Mouse (Mus musculus) kidney, embryonic 15.5 days (tissue): Measurements from ENCODE around the gene Swap70. TPM values are rescaled to one million over a fixed set of nuclear protein-coding genes. Genes with fewer than 3 reads are reported as not detected.
"Not testable (repeated sequence)": the region's sequence is repeated elsewhere in the genome, so short reads cannot be mapped to it uniquely, and the experiment has no call there.

Experiments used
- ATAC-seq: fragments of 200-750 bp; cut with Nextera tagmentation; replicated peaks from 2 replicates; pipeline ENCODE4 v1.8.0; 2017; ENCODE audit warnings: moderate TSS enrichment; ENCODE audit not compliant: low FRiP score
- H3K27ac ChIP-seq: fragments of 300-500 bp; sonication (generic); 2 replicates; pipeline ENCODE4 v1.5.1; 2015; ENCODE audit warnings: mild to moderate bottlenecking, inconsistent platforms
- H3K27me3 ChIP-seq: fragments of 300-500 bp; sonication (generic); 2 replicates; pipeline ENCODE4 v1.6.1; 2015; ENCODE audit warnings: inconsistent platforms
- H3K36me3 ChIP-seq: fragments of 300-500 bp; sonication (generic); 2 replicates; pipeline ENCODE4 v1.6.1; 2015; ENCODE audit warnings: inconsistent platforms
- H3K4me1 ChIP-seq: fragments of 300-500 bp; sonication (generic); 2 replicates; pipeline ENCODE4 v1.6.1; 2015; ENCODE audit warnings: inconsistent platforms
- H3K4me2 ChIP-seq: fragments of 300-500 bp; sonication (generic); 2 replicates; pipeline ENCODE4 v1.6.1; 2015; ENCODE audit warnings: moderate library complexity, mild to moderate bottlenecking, inconsistent platforms
- H3K4me3 ChIP-seq: fragments of 300-500 bp; sonication (generic); replicated peaks from 2 replicates; pipeline ENCODE4 v1.5.1; 2015; ENCODE audit warnings: mild to moderate bottlenecking, inconsistent platforms
- H3K9ac ChIP-seq: fragments of 300-500 bp; sonication (generic); 2 replicates; pipeline ENCODE4 v1.6.1; 2015; ENCODE audit warnings: mild to moderate bottlenecking, inconsistent platforms
- H3K9me3 ChIP-seq: fragments of 300-500 bp; sonication (generic); replicated peaks from 2 replicates; pipeline ENCODE4 v1.6.1; 2016; ENCODE audit warnings: inconsistent platforms
- WGBS: fragments of 180-500 bp; shearing (Covaris S2); methylation state at CpG from one replicate; pipeline ENCODE4 v1.1.7; 2015; ENCODE audit warnings: mixed read lengths; 5-methylcytosine and 5-hydroxymethylcytosine counted together
- polyA plus RNA-seq: library from polyadenylated mRNA; unstranded; fragments of >200 nt; fragmentation: Nextera tagmentation; extraction: Ambion mirVana; gene quantifications from 2 replicates; pipeline ENCODE4 v1.2.1, GENCODE M21; 2015

Swap70 gene
- polyA plus RNA-seq, 1 experiment from 2014 or later, result 32.8 TPM

GRCm38 (mm10) chr7:110214882-110215281 is 6.6 kb upstream of the Swap70 start:
- no peak for ATAC-seq
- no peaks in the 10 kb centered on the region for H3K9me3 ChIP-seq
- H3K27me3 ChIP-seq, result no peaks in the 10 kb centered on the region

GRCm38 (mm10) chr7:110221051-110221585 is 393 bp upstream of the Swap70 start:
- H3K27ac ChIP-seq, result peak overlapping the region; percentile 97
- 22% methylated on average over 8 of the region's 8 CpGs for whole genome bisulfite sequencing
- H3K9me3 ChIP-seq, result no peaks in the 10 kb centered on the region
- peak overlapping the region; percentile 90 for H3K4me2 ChIP-seq
- H3K36me3 ChIP-seq, result peaks cover 6% of the 10 kb centered on the region; the same call in 1 of the 2 replicates
- peaks cover 10% of the 10 kb centered on the region; the same call in 1 of the 2 replicates for H3K4me1 ChIP-seq
- peak overlapping the region; percentile 95 for H3K9ac ChIP-seq
- no peaks in the 10 kb centered on the region for H3K27me3 ChIP-seq
- H3K4me3 ChIP-seq, result peak overlapping the region; percentile 79
- ATAC-seq, result peak; percentile 12; the same call in 1 of the 2 replicates

More at GRCm38 (mm10) chr7:110214882-110215281, 6.6 kb upstream of the Swap70 start:
- Histone ChIP-seq H3K4me2 (no peak overlapping the region), H3K9ac (no peak overlapping the region), H3K27ac (no peak overlapping the region), H3K4me1 (no peaks in the 10 kb centered on the region), H3K4me3 (no peak overlapping the region), H3K36me3 (no peaks in the 10 kb centered on the region)
- WGBS, result 71% methylated on average over 3 of the region's 3 CpGs

- peak overlapping the region; percentile 95 for H3K9ac ChIP-seq
- H3K9me3 ChIP-seq, result no peaks in the 10 kb centered on the region
- H3K27me3 ChIP-seq, result no peaks in the 10 kb centered on the region
- H3K4me3 ChIP-seq, result peak overlapping the region; percentile 79
- ATAC-seq, result no peak
- H3K4me2 ChIP-seq, result peak overlapping the region; percentile 90
- 11% methylated on average over 12 of the region's 12 CpGs for WGBS
- H3K27ac ChIP-seq, result no peak overlapping the region; the same call in 1 of the 2 replicates
- H3K4me1 ChIP-seq, result peaks cover 10% of the 10 kb centered on the region; the same call in 1 of the 2 replicates
- peaks cover 15% of the 10 kb centered on the region; the same call in 1 of the 2 replicates for H3K36me3 ChIP-seq
Observed at GRCm38 (mm10) chr7:110222583-110223182, 1.2 kb downstream of the Swap70 start.

GRCm38 (mm10) chr7:110223727-110224510 is 2.4 kb downstream of the Swap70 start:
- Histone ChIP-seq H3K27ac (no peak overlapping the region), H3K36me3 (peaks cover 15% of the 10 kb centered on the region; the same call in 1 of the 2 replicates), H3K9me3 (no peaks in the 10 kb centered on the region), H3K4me1 (peaks cover 10% of the 10 kb centered on the region; the same call in 1 of the 2 replicates), H3K4me3 (no peak overlapping the region), H3K9ac (no peak overlapping the region), H3K4me2 (no peak overlapping the region), H3K27me3 (no peaks in the 10 kb centered on the region)
- no peak for ATAC-seq
- 75% methylated on average over 2 of the region's 2 CpGs for WGBS

- H3K36me3 ChIP-seq, result peaks cover 19% of the 10 kb centered on the region; the same call in 1 of the 2 replicates
- no peak overlapping the region for H3K27ac ChIP-seq
- no peak overlapping the region for H3K9ac ChIP-seq
- H3K4me1 ChIP-seq, result peaks cover 10% of the 10 kb centered on the region; the same call in 1 of the 2 replicates
- H3K4me2 ChIP-seq, result no peak overlapping the region
- H3K27me3 ChIP-seq, result no peaks in the 10 kb centered on the region
- no peak for ATAC-seq
- WGBS, result 93% methylated on average over 5 of the region's 5 CpGs
- no peaks in the 10 kb centered on the region for H3K9me3 ChIP-seq
- H3K4me3 ChIP-seq, result no peak overlapping the region
Observed at GRCm38 (mm10) chr7:110226484-110226883, 5.0 kb downstream of the Swap70 start.

GRCm38 (mm10) chr7:110229967-110230366 is 8.5 kb downstream of the Swap70 start:
- no peak overlapping the region for H3K27ac ChIP-seq
- no peak overlapping the region for H3K4me3 ChIP-seq
- H3K9me3 ChIP-seq, result no peaks in the 10 kb centered on the region
- no peaks in the 10 kb centered on the region for H3K4me1 ChIP-seq
- H3K4me2 ChIP-seq, result no peak overlapping the region
- 64% methylated on average over 6 of the region's 6 CpGs for WGBS
- no peak overlapping the region for H3K9ac ChIP-seq
- H3K27me3 ChIP-seq, result no peaks in the 10 kb centered on the region
- H3K36me3 ChIP-seq, result peaks cover 19% of the 10 kb centered on the region; the same call in 1 of the 2 replicates
- no peak for ATAC-seq

GRCm38 (mm10) chr7:110231127-110231526 is 9.6 kb downstream of the Swap70 start:
- not testable (repeated sequence) for H3K9ac ChIP-seq, H3K27me3 ChIP-seq, ATAC-seq, H3K4me3 ChIP-seq, H3K4me2 ChIP-seq, H3K4me1 ChIP-seq, H3K27ac ChIP-seq, H3K9me3 ChIP-seq
- 94% methylated on average over 10 of the region's 10 CpGs for WGBS
- peaks cover 12% of the 10 kb centered on the region; the same call in 1 of the 2 replicates for H3K36me3 ChIP-seq

GRCm38 (mm10) chr7:110236085-110236484 is 14.6 kb downstream of the Swap70 start:
- Histone ChIP-seq H3K27ac (no peak overlapping the region), H3K27me3 (no peaks in the 10 kb centered on the region), H3K9ac (no peak overlapping the region), H3K4me1 (peaks cover 29% of the 10 kb centered on the region), H3K36me3 (0 out of 2 replicates have a peak, but pooled peaks cover 4% of the 10 kb centered on the region), H3K4me3 (no peak overlapping the region), H3K4me2 (no peak overlapping the region), H3K9me3 (no peaks in the 10 kb centered on the region)
- ATAC-seq, result no peak
- 72% methylated on average over 4 of the region's 4 CpGs for WGBS

GRCm38 (mm10) chr7:110237451-110237836 is 15.9 kb downstream of the Swap70 start:
- Histone ChIP-seq H3K27ac (peak overlapping the region; percentile 83), H3K9ac (peak overlapping the region; percentile 21; the same call in 1 of the 2 replicates), H3K27me3 (no peaks in the 10 kb centered on the region), H3K4me3 (no peak overlapping the region), H3K36me3 (no peaks in the 10 kb centered on the region), H3K4me2 (peak overlapping the region; percentile 23; the same call in 1 of the 2 replicates), H3K9me3 (no peaks in the 10 kb centered on the region), H3K4me1 (peaks cover 29% of the 10 kb centered on the region)
- no peak for ATAC-seq
- 19% methylated on average over 3 of the region's 3 CpGs for WGBS

GRCm38 (mm10) chr7:110237837-110238451 is 16.4 kb downstream of the Swap70 start:
- Histone ChIP-seq H3K4me1 (peaks cover 29% of the 10 kb centered on the region), H3K9ac (peak overlapping the region; percentile 21; the same call in 1 of the 2 replicates), H3K4me3 (no peak overlapping the region), H3K4me2 (peak overlapping the region; percentile 23; the same call in 1 of the 2 replicates), H3K27me3 (no peaks in the 10 kb centered on the region), H3K9me3 (no peaks in the 10 kb centered on the region), H3K36me3 (no peaks in the 10 kb centered on the region), H3K27ac (peak overlapping the region; percentile 83)
- 0 out of 2 replicates have a peak, but pooled peaks have one; percentile 43 for ATAC-seq
- WGBS, result 64% methylated on average over 2 of the region's 2 CpGs

- no peaks in the 10 kb centered on the region for H3K9me3 ChIP-seq
- H3K36me3 ChIP-seq, result peaks cover 7% of the 10 kb centered on the region
- H3K9ac ChIP-seq, result no peak overlapping the region
- ATAC-seq, result no peak
- WGBS, result 57% methylated on average over 4 of the region's 4 CpGs
- peaks cover 29% of the 10 kb centered on the region for H3K4me1 ChIP-seq
- H3K27me3 ChIP-seq, result no peaks in the 10 kb centered on the region
- no peak overlapping the region for H3K27ac ChIP-seq
- no peak overlapping the region for H3K4me3 ChIP-seq
- no peak overlapping the region for H3K4me2 ChIP-seq
Observed at GRCm38 (mm10) chr7:110239590-110239989, 18.1 kb downstream of the Swap70 start.
